Mouse (Mus musculus) brain, embryonic 14.5 days (tissue): ENCODE measurements at regions not wholly inside any gene's neighbourhood (a gene's known extent, or its start where the extent isn't known, plus 50 kb on each side); places are given as distances from the start of the nearest gene placed in this dataset.

Experiments used
- CTCF ChIP-seq: fragments of 200-500 bp; IDR thresholded peaks from 2 replicates; pipeline ENCODE4 v1.5.1; 2012; ENCODE audit warnings: inconsistent platforms, mild to moderate bottlenecking, moderate library complexity, borderline replicate concordance; ENCODE audit not compliant: insufficient read depth, insufficient read length; ENCODE audit errors: extremely low read depth
- POLR2A ChIP-seq: fragments of 200-500 bp; IDR thresholded peaks from 2 replicates; pipeline ENCODE4 v1.6.1; 2012; ENCODE audit warnings: mild to moderate bottlenecking, inconsistent platforms, borderline replicate concordance; ENCODE audit not compliant: poor library complexity, insufficient read depth, insufficient read length, severe bottlenecking; ENCODE audit errors: extremely low read depth

DNA sequence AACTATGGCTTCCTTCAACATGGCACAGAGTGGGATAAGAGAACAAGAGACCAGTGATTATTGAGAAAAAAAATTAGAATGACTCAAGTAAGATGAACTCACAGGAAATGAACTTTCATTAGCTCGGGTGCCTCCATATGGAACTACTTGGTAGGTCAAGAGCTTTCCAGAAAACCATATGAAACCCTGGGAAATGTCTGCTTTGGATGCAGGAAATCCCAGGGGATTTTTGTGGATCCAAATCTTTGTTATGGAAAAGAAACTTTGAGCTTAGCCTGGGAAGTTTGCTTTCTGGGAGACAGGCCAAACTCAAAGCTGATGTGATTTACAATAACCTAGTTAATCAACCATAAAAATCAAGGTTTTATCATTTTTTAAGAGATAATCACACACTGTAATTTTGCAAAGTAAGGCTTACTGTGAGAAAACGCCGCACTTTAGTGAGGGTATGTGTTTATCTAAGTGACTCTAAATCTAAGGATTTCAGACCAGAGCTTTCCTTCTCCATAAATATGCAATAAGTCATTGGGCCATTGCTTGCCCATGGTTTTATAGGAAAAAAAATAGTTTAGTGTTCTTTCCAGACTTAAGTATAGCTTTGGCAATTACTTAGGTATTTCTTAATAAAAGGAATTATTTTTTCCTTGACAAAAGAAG is 767.0 kb upstream of the Impad1 start:
- TF ChIP-seq CTCF (no peak), POLR2A (no peak)
